Comparison of ENCODE assay signal across 10 mouse cellular contexts in the genomic region with DNA sequence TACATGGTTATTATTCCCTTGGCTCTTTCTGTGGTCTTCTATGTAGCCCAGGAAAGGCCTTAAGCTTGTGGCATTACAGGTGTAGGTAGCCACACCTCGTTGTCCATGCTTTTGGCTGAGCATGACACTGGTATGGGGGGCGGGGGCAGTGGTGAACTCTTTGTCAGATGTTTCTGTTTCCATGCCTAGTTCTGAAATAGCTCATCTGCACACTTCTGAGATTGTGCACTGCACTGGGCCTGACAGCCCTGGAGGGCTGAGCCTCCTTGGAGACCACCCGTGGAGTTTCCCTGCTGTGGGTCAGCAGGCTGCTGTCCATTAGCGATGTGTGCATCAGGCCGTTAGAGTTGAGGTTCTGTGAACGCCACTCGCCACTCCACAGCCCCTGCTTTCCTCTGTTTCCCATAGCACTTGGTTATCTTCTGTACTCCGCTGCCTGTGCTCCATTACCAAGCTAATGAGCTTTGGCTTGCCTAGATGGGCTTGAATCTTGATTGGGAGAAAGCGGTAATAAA. TPM values are rescaled to one million over a fixed set of nuclear protein-coding genes. Genes with fewer than 3 reads are reported as not detected.
A peak's percentile ranks its signal among the peaks of the same experiment; 100 is the strongest.
DNase-seq lines count a peak whose midpoint lies in the region; ATAC-seq and TF ChIP-seq lines count a peak whose summit lies in the region.
"Had no signal": no experiment of that assay in that cellular context is flagged by ENCODE, and none has a peak within 500 bp of the region (broad histone marks: within the 10 kb centered on the region; RNA-seq: fewer than 3 reads in every experiment).

No protein-coding gene starts in this region.

- no peaks in the 10 kb centered on the region for H3K9me3 ChIP-seq in lung, embryonic 16.5 days (ENCODE audit: control insufficient read depth, low read length)
- no peaks in the 10 kb centered on the region for H3K9me3 ChIP-seq in forebrain, embryonic 12.5 days
- no peaks in the 10 kb centered on the region for H3K9me3 ChIP-seq in limb, embryonic 10.5 days (replicated peaks)
- no peaks in the 10 kb centered on the region for H3K9me3 ChIP-seq in stomach, embryonic 15.5 days
- H3K9me3 ChIP-seq: limb, embryonic 15.5 days had no signal

- peaks cover 18% of the 10 kb centered on the region for H3K4me1 ChIP-seq in lung, embryonic 16.5 days (replicated peaks; ENCODE audit: control insufficient read depth, insufficient read depth, low read length)
- H3K4me1 ChIP-seq in forebrain, embryonic 12.5 days = peaks cover 37% of the 10 kb centered on the region
- H3K4me1 ChIP-seq in limb, embryonic 10.5 days = peaks cover 33% of the 10 kb centered on the region
- H3K4me1 ChIP-seq in stomach, embryonic 15.5 days = peaks cover 22% of the 10 kb centered on the region
- H3K4me1 ChIP-seq in cerebellum, adult 2 months (ENCODE audit: control insufficient read depth, insufficient read depth, low read length) = peaks cover 14% of the 10 kb centered on the region

- no peak for ATAC-seq in lung, embryonic 16.5 days (ENCODE audit: low read depth)
- ATAC-seq in forebrain, embryonic 12.5 days (ENCODE audit: low FRiP score) = no peak
- no peak for ATAC-seq in stomach, embryonic 15.5 days (ENCODE audit: insufficient read depth, low FRiP score, low read depth)

- 51% methylated on average over 9 of the region's 9 CpGs for WGBS in lung, embryonic 16.5 days
- WGBS in forebrain, embryonic 12.5 days = 45% methylated on average over 9 of the region's 9 CpGs
- 62% methylated on average over 9 of the region's 9 CpGs for WGBS in limb, embryonic 10.5 days
- WGBS in stomach, embryonic 15.5 days = 52% methylated on average over 9 of the region's 9 CpGs
- WGBS in cerebellum, adult 2 months = 46% methylated on average over 9 of the region's 9 CpGs

- H3K4me2 ChIP-seq in lung, embryonic 16.5 days (ENCODE audit: low read depth, low read length) = no peak overlapping the region
- peak overlapping the region; percentile 32 for H3K4me2 ChIP-seq in forebrain, embryonic 12.5 days
- peak overlapping the region; percentile 6; the same call in 1 of the 2 replicates for H3K4me2 ChIP-seq in stomach, embryonic 15.5 days
- H3K4me2 ChIP-seq: limb, embryonic 15.5 days had no signal

- no peak for TF ChIP-seq CTCF in cerebellum, adult 2 months (IDR thresholded peaks at IDR 0.05; ENCODE audit: borderline replicate concordance, insufficient read depth, low read depth, low read length)

- no peak for TF ChIP-seq POLR2A in cerebellum, adult 2 months (IDR thresholded peaks at IDR 0.05; ENCODE audit: borderline replicate concordance, insufficient read depth, low read length)

- H3K27me3 ChIP-seq in lung, embryonic 16.5 days (ENCODE audit: control insufficient read depth, insufficient read depth, low read depth, low read length) = no peaks in the 10 kb centered on the region
- H3K27me3 ChIP-seq in forebrain, embryonic 12.5 days = 0 out of 2 replicates have a peak, but pooled peaks cover 3% of the 10 kb centered on the region
- no peaks in the 10 kb centered on the region for H3K27me3 ChIP-seq in limb, embryonic 10.5 days (ENCODE audit: low read depth, poor library complexity, severe bottlenecking)
- H3K27me3 ChIP-seq in stomach, embryonic 15.5 days (replicated peaks) = no peaks in the 10 kb centered on the region
- no peaks in the 10 kb centered on the region for H3K27me3 ChIP-seq in cerebellum, adult 2 months (ENCODE audit: control insufficient read depth, insufficient read depth, low read length)
- H3K27me3 ChIP-seq: limb, embryonic 15.5 days had no signal

- peak overlapping the region; percentile 32 for H3K9ac ChIP-seq in lung, embryonic 16.5 days (ENCODE audit: low read length)
- H3K9ac ChIP-seq in forebrain, embryonic 12.5 days = peak overlapping the region; percentile 27; the same call in 1 of the 2 replicates
- no peak overlapping the region for H3K9ac ChIP-seq in stomach, embryonic 15.5 days
- H3K9ac ChIP-seq: limb, embryonic 15.5 days had no signal

- H3K27ac ChIP-seq in lung, embryonic 16.5 days (ENCODE audit: low read length) = no peak overlapping the region
- peak overlapping the region; percentile 59; the same call in 1 of the 2 replicates for H3K27ac ChIP-seq in forebrain, embryonic 12.5 days
- H3K27ac ChIP-seq in limb, embryonic 10.5 days = no peak overlapping the region
- no peak overlapping the region for H3K27ac ChIP-seq in stomach, embryonic 15.5 days
- H3K27ac ChIP-seq in cerebellum, adult 2 months (ENCODE audit: insufficient read depth, low read length) = no peak overlapping the region
- H3K27ac ChIP-seq: limb, embryonic 15.5 days had no signal

- peaks cover 10% of the 10 kb centered on the region; the same call in 1 of the 2 replicates for H3K36me3 ChIP-seq in lung, embryonic 16.5 days (ENCODE audit: control insufficient read depth, insufficient read depth, low read length)
- peaks cover 19% of the 10 kb centered on the region; the same call in 1 of the 2 replicates for H3K36me3 ChIP-seq in forebrain, embryonic 12.5 days (replicated peaks)
- H3K36me3 ChIP-seq in limb, embryonic 10.5 days = peaks cover 28% of the 10 kb centered on the region
- peaks cover 6% of the 10 kb centered on the region; the same call in 1 of the 2 replicates for H3K36me3 ChIP-seq in stomach, embryonic 15.5 days

- no peak for DNase-seq in lung, postnatal 10 days
- no peak for DNase-seq in limb, embryonic 10.5 days (ENCODE audit: low spot score)
- no peak for DNase-seq in layer of hippocampus, adult 9-10 months (ENCODE audit: low spot score)
- no peak for DNase-seq in urinary bladder, adult 2 months (ENCODE audit: low spot score)
- no peak for DNase-seq in cerebellum, adult 2 months
- DNase-seq: cerebellum, adult 11 months had no signal

- H3K4me3 ChIP-seq in lung, embryonic 16.5 days (ENCODE audit: low read length) = no peak overlapping the region
- no peak overlapping the region for H3K4me3 ChIP-seq in forebrain, embryonic 12.5 days (replicated peaks)
- 0 out of 2 replicates have a peak overlapping the region, but pooled peaks have one; percentile 4 for H3K4me3 ChIP-seq in limb, embryonic 10.5 days
- no peak overlapping the region for H3K4me3 ChIP-seq in stomach, embryonic 15.5 days (replicated peaks)
- no peak overlapping the region for H3K4me3 ChIP-seq in cerebellum, adult 2 months (replicated peaks; ENCODE audit: insufficient read depth, low read depth, low read length)

RNA-seq across cellular contexts. Expression of a gene that starts 2.0 kb away (rescaled TPM):
- 21.0 and 21.1 TPM in 2 replicates for polyA plus RNA-seq in lung, embryonic 16.5 days (2015; fragmentation: Nextera tagmentation; extraction: Ambion mirVana)
- polyA plus RNA-seq in forebrain, embryonic 12.5 days (2016; fragmentation: Nextera tagmentation; extraction: Ambion mirVana) = 32.0 and 33.0 TPM in 2 replicates
- 22.0 and 25.6 TPM in 2 replicates for polyA plus RNA-seq in limb, embryonic 10.5 days (2016; fragmentation: Nextera tagmentation; extraction: Ambion mirVana)
- polyA plus RNA-seq in stomach, embryonic 15.5 days (2015; fragmentation: Nextera tagmentation; extraction: Ambion mirVana) = 19.4 and 21.6 TPM in 2 replicates
- 6.6 and 11.6 TPM in 2 replicates for polyA plus RNA-seq in urinary bladder, adult 2 months (2012; rRNA removed)
- 12.8 and 13.8 TPM in 2 replicates for polyA plus RNA-seq in cerebellum, adult 2 months (2012; rRNA removed)

RNA-seq across cellular contexts. Expression of a gene that starts 4.5 kb away (rescaled TPM):
- polyA plus RNA-seq in lung, embryonic 16.5 days (2015; fragmentation: Nextera tagmentation; extraction: Ambion mirVana) = 3.8 and 4.3 TPM in 2 replicates
- polyA plus RNA-seq in forebrain, embryonic 12.5 days (2016; fragmentation: Nextera tagmentation; extraction: Ambion mirVana) = 26.3 and 28.1 TPM in 2 replicates
- 4.1 and 5.6 TPM in 2 replicates for polyA plus RNA-seq in limb, embryonic 10.5 days (2016; fragmentation: Nextera tagmentation; extraction: Ambion mirVana)
- polyA plus RNA-seq in stomach, embryonic 15.5 days (2015; fragmentation: Nextera tagmentation; extraction: Ambion mirVana) = 4.4 and 5.1 TPM in 2 replicates
- polyA plus RNA-seq in urinary bladder, adult 2 months (2012; rRNA removed) = 0.66 and 2.0 TPM in 2 replicates
- 10.7 and 11.0 TPM in 2 replicates for polyA plus RNA-seq in cerebellum, adult 2 months (2012; rRNA removed)

RNA-seq across cellular contexts. Expression of a gene that starts 9.8 kb away (rescaled TPM):
- 19.7 and 23.2 TPM in 2 replicates for polyA plus RNA-seq in lung, embryonic 16.5 days (2015; fragmentation: Nextera tagmentation; extraction: Ambion mirVana)
- polyA plus RNA-seq in forebrain, embryonic 12.5 days (2016; fragmentation: Nextera tagmentation; extraction: Ambion mirVana) = 10.2 and 11.4 TPM in 2 replicates
- 10.6 and 12.5 TPM in 2 replicates for polyA plus RNA-seq in limb, embryonic 10.5 days (2016; fragmentation: Nextera tagmentation; extraction: Ambion mirVana)
- 38.5 and 42.5 TPM in 2 replicates for polyA plus RNA-seq in stomach, embryonic 15.5 days (2015; fragmentation: Nextera tagmentation; extraction: Ambion mirVana)
- polyA plus RNA-seq in urinary bladder, adult 2 months (2012; rRNA removed) = 22.5 and 26.6 TPM in 2 replicates
- 18.6 and 19.1 TPM in 2 replicates for polyA plus RNA-seq in cerebellum, adult 2 months (2012; rRNA removed)

RNA-seq across cellular contexts. Expression of a gene that starts 20.1 kb away (rescaled TPM):
- polyA plus RNA-seq in lung, embryonic 16.5 days (2015; fragmentation: Nextera tagmentation; extraction: Ambion mirVana) = 0.18 and 0.40 TPM in 2 replicates
- polyA plus RNA-seq in forebrain, embryonic 12.5 days (2016; fragmentation: Nextera tagmentation; extraction: Ambion mirVana) = 9.0 and 9.4 TPM in 2 replicates
- 0.03 and 0.08 TPM in 2 replicates for polyA plus RNA-seq in limb, embryonic 10.5 days (2016; fragmentation: Nextera tagmentation; extraction: Ambion mirVana)
- 1.6 and 2.1 TPM in 2 replicates for polyA plus RNA-seq in stomach, embryonic 15.5 days (2015; fragmentation: Nextera tagmentation; extraction: Ambion mirVana)
- polyA plus RNA-seq in urinary bladder, adult 2 months (2012; rRNA removed) = 2.4 and 2.8 TPM in 2 replicates
- 204 and 227 TPM in 2 replicates for polyA plus RNA-seq in cerebellum, adult 2 months (2012; rRNA removed)
